Comparison of ENCODE assay signal across 21 mouse cellular contexts in genomic region chr6:146908801-146909200, GRCm38 (mm10). TPM values are rescaled to one million over a fixed set of nuclear protein-coding genes. Genes with fewer than 3 reads are reported as not detected.
A peak's percentile ranks its signal among the peaks of the same experiment; 100 is the strongest.
DNase-seq lines count a peak whose midpoint lies in the region; ATAC-seq and TF ChIP-seq lines count a peak whose summit lies in the region.
"Had no signal": no experiment of that assay in that cellular context is flagged by ENCODE, and none has a peak within 500 bp of the region (broad histone marks: within the 10 kb centered on the region; RNA-seq: fewer than 3 reads in every experiment).

No protein-coding gene starts in this region.

- H3K4me3 ChIP-seq in layer of hippocampus, adult 2 months, result no peak overlapping the region
- no peak overlapping the region for H3K4me3 ChIP-seq in neural tube, embryonic 15.5 days (replicated peaks)
- H3K4me3 ChIP-seq: heart, embryonic 15.5 days; hindbrain, embryonic 12.5 days; limb, embryonic 13.5 days; lung, embryonic 15.5 days had no signal

- H3K36me3 ChIP-seq in neural tube, embryonic 15.5 days, result no peaks in the 10 kb centered on the region
- H3K36me3 ChIP-seq: heart, embryonic 15.5 days; hindbrain, embryonic 12.5 days; lung, embryonic 15.5 days had no signal

- H3K27me3 ChIP-seq in neural tube, embryonic 15.5 days (replicated peaks), result no peaks in the 10 kb centered on the region
- H3K27me3 ChIP-seq: heart, embryonic 15.5 days; hindbrain, embryonic 12.5 days; limb, embryonic 13.5 days; lung, embryonic 15.5 days had no signal

- TF ChIP-seq CTCF in layer of hippocampus, adult 2 months (conservative IDR thresholded peaks at IDR 0.05), result no peak

- peak overlapping the region; percentile 79 for H3K27ac ChIP-seq in layer of hippocampus, adult 2 months
- no peak overlapping the region for H3K27ac ChIP-seq in neural tube, embryonic 15.5 days (replicated peaks)
- H3K27ac ChIP-seq: heart, embryonic 15.5 days; hindbrain, embryonic 12.5 days; limb, embryonic 13.5 days; lung, embryonic 15.5 days; stomach, postnatal 0 days had no signal

- 69% methylated on average over 2 of the region's 2 CpGs for WGBS in neural tube, embryonic 15.5 days

- H3K4me1 ChIP-seq in neural tube, embryonic 15.5 days, result no peaks in the 10 kb centered on the region; the same call in 1 of the 2 replicates

- no peaks in the 10 kb centered on the region for H3K9me3 ChIP-seq in neural tube, embryonic 15.5 days (replicated peaks)
- H3K9me3 ChIP-seq: heart, embryonic 15.5 days; hindbrain, embryonic 12.5 days; limb, embryonic 13.5 days; lung, embryonic 15.5 days had no signal

- no peak for DNase-seq in layer of hippocampus, adult 2 months (ENCODE audit: low spot score in 2 of 2)
- DNase-seq in layer of hippocampus, adult 8-10 months (ENCODE audit: low spot score in 2 of 2), result no peak
- DNase-seq in 416B (ENCODE audit: low read depth) (peak; percentile 92), NIH3T3 (ENCODE audit: low read depth) (peak; percentile 73)
- DNase-seq in induced T-regulatory cell, adult 2 months (ENCODE audit: low read depth), result peak; percentile 7
- no peak for DNase-seq in neural tube, embryonic 10.5 days (ENCODE audit: extremely low spot score, low spot score)
- no peak for DNase-seq in adrenal gland, adult 18-20 months (ENCODE audit: low spot score in 2 of 2)
- DNase-seq: adrenal gland, postnatal 36 days; cerebellum, adult 9-11 months had no signal

- no peak for ATAC-seq in neural tube, embryonic 15.5 days (ENCODE audit: low FRiP score)
- ATAC-seq: forebrain, embryonic 14.5 days had no signal

- H3K9ac ChIP-seq in neural tube, embryonic 15.5 days (replicated peaks), result no peak overlapping the region
- H3K9ac ChIP-seq: heart, embryonic 15.5 days; hindbrain, embryonic 12.5 days; limb, embryonic 13.5 days; lung, embryonic 15.5 days had no signal

- no peak overlapping the region for H3K4me2 ChIP-seq in neural tube, embryonic 15.5 days
- H3K4me2 ChIP-seq: heart, embryonic 15.5 days; hindbrain, embryonic 12.5 days; limb, embryonic 13.5 days; lung, embryonic 15.5 days had no signal

RNA-seq across cellular contexts. Expression of gene Ppfibp1, which starts 20.5 kb away (rescaled TPM):
- 10 to 100 TPM; 35.3 to 40.6 TPM for total RNA-seq in layer of hippocampus, adult 2 months (2021)
- 10 to 100 TPM; 40.8 to 45.2 (median 41.9) TPM for total RNA-seq in layer of hippocampus, adult 8-10 months (2022)
- 12.8 and 15.8 TPM in 2 replicates for polyA plus RNA-seq in neural tube, embryonic 15.5 days (2015; fragmentation: Nextera tagmentation; extraction: Ambion mirVana)
- 10 to 100 TPM; 72.0 to 88.3 TPM for total RNA-seq in adrenal gland, adult 18-20 months (2021)

RNA-seq across cellular contexts. Expression of gene 1700034J05Rik, which starts 45.4 kb away (rescaled TPM):
- not detected for total RNA-seq in layer of hippocampus, adult 2 months (2021)
- total RNA-seq in layer of hippocampus, adult 8-10 months (2022), result not detected
- polyA plus RNA-seq in neural tube, embryonic 15.5 days (2015; fragmentation: Nextera tagmentation; extraction: Ambion mirVana), result not detected in 2 replicates
- total RNA-seq in adrenal gland, adult 18-20 months (2021), result not detected
- total RNA-seq: adrenal gland, postnatal 36 days; gastrocnemius, postnatal 4 days; left cerebral cortex, adult 18-20 months had no signal
- polyA plus RNA-seq: forebrain, embryonic 14.5 days; stomach, postnatal 0 days had no signal

RNA-seq across cellular contexts. Expression of gene Smco2, which starts 58.9 kb away (rescaled TPM):
- total RNA-seq in layer of hippocampus, adult 2 months (2021), result not detected
- not detected for total RNA-seq in layer of hippocampus, adult 8-10 months (2022)
- not detected in 2 replicates for polyA plus RNA-seq in neural tube, embryonic 15.5 days (2015; fragmentation: Nextera tagmentation; extraction: Ambion mirVana)
- not detected for total RNA-seq in adrenal gland, adult 18-20 months (2021)
- total RNA-seq: adrenal gland, postnatal 36 days; gastrocnemius, postnatal 4 days; left cerebral cortex, adult 18-20 months had no signal
- polyA plus RNA-seq: forebrain, embryonic 14.5 days; hindbrain, embryonic 12.5 days; intestine, embryonic 14.5 days; kidney, embryonic 16.5 days; limb, embryonic 13.5 days; lung, embryonic 15.5 days; neural tube, embryonic 14.5 days; stomach, postnatal 0 days had no signal

Comparison
In these comparisons a context has a peak if more than half of its experiments do, and no peak if none do; other contexts are left out.
1. DNase-seq: peak in 416B (single experiment), NIH3T3 (single experiment) and induced T-regulatory cell, adult 2 months (single experiment); none in layer of hippocampus, adult 2 months (0 of 2), layer of hippocampus, adult 8-10 months (0 of 2), neural tube, embryonic 10.5 days (single experiment) and adrenal gland, adult 18-20 months (0 of 2).